Mouse (Mus musculus) T-helper 2 cell (primary cell): ENCODE data around the gene Plekhg1.

Source experiments
- in situ Hi-C: fragments of 300-600 bp; cut with MboI, MseI; formaldehyde crosslinking; loops from one replicate; pipeline ENCODE4 v1.15.1; 2025; ENCODE audit warnings: high pct_unique_total_duplicates

The Plekhg1 gene

DNA sequence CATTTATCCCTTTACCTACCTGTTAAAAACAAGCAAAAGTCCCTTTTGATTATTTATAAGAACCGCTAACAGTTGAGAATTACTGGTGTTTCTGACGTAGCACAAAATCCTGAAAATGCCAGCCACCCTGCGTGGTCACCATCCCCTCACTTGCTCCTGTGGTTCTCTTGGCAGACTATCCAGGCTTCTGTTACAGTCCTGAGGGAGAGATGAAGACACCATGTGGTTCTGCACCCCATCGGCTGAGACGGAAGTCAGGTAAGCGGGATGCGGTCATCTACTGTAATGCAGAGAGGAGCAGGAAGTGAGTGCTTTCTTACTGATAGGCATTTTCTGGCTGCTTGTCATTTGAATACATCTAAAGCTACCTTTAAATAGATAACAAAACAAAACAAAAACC, 207.2 kb downstream of the Plekhg1 start:
- in situ Hi-C loops: no loop called here

DNA sequence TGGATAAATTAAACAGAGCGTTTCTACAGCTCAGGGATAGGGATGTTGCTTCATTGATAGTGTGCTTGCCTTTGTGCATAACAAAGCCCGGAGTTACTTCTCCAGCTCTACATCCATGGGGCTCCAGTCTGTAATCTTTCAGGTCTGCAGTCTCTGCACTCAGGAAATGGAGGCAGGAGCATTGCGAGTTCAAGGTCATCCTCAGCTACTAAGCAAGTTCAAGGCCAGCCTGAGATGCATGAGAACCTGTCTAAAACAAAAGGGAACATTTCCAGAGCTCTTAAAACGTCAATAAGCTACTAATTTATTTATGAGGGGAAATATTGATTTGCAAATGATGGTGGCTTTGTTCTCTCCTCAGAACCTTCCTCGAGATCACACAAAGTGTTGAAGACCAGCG, 209.1 kb downstream of the Plekhg1 start:
- in situ Hi-C loops: no loop called here

DNA sequence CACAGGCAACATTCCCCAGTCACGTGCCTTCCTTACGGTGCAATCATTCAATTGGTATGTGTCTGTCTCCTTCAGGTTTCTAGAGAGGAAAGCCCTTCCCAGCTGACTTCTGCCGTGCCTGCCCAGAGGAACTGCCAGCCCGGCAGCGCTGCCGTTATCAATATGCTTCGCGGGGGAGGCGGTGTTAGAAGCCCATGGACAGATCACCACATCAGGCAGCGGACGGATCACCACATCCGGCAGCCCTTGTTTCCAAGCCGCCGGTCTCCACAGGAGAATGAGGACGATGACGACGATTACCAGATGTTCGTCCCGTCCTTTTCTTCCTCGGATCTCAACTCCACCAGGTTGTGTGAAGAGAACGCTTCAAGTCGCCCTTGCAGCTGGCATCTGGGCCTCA, 216.3 kb downstream of the Plekhg1 start:
- in situ Hi-C loops: no loop called here

DNA sequence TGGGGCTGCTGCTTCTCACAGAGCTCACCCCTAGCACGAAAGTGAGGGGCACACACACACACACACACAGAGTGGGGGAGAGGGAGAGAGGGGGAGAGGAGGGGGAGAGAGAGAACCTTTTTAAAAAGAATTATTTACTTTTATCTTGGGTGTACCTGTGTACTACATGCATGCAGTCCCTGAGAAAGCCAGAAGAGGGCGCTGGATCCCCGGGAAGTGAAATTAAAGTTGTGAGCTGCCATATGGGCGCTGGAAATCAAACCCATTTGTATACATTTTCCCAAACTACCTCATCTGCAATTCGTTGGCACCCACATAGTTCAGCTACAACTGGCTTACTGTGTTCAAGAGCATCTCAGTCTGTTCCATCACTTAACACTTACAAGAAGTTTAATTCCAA, 218.4 kb downstream of the Plekhg1 start:
- in situ Hi-C loops: no loop called here

DNA sequence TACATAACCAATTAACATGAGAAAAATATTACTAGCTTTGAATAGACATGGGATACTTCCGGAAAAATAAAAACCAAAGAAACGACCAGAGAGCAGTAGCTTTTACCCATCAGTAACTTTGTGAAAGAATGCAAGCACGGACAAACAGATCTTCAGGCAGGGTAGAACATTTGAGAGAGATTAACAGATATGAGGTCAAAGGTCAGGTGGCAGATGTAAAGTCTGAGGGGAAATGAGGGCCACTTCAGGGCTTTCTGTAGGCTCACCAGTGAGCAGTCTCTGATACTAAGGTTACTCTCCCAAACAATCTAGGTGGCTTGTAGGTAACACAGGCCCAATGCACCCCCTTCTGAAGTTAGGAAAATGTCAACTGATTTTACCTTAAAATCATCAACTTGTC, 228.9 kb downstream of the Plekhg1 start:
- in situ Hi-C loops: no loop called here

DNA sequence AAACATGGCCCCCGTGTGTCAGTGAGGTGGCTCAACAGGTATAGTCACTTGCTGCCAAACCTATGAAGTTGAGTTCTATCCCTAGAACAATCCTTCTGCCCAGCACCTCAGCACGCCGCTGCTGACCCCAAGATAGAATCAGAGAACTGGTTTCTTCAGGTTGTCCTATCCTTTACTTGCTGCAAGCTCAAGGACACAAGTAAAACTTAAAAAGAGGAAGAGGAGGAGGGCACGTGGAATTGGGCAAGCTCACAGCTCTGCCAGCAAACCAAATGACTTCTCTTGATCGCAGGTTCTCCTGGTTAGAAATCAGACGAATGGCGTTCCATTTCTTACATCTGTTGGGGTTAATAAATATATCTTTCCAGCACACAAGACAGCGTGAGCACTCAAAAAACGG, 232.1 kb downstream of the Plekhg1 start:
- in situ Hi-C loops: loop anchor here (10.0 kb wide), 1 partner anchor 1853 kb away; the partner anchor contains the start of gene Mtrf1l

DNA sequence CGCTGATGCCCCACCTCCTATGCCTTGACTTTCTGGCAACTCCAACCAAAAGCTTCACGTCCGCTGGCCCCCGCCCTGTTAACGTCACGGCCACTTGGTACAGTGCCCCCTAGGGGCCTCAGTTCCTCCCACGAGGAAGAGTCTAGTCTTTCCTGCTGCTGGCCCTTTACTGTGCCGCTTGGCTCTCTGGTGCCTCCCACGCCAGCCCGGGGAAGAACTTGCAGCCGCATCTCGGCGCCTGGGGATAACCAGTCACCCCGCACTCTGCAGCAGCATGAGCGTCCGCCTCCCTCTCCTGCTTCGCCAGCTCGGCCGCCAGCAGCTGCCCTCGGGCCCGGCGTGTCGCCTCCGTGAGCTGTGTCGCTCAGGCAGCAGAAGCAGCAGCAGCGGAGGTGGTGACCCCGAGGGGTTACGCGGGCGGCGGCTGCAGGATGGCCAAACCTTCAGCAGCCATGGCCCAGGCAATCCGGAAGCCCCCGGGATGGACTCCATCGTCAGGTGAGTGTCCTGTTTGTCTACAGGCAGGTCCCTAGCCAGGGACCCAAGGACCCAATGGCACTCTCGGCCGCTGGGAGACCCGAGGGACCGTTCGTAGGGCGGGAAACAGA, 232.9 kb downstream of the Plekhg1 start, which contains the start of gene Mthfd1l:
Mthfd1l (plus strand) TSS at position 138 of the 608 bp plus-strand sequence.
- in situ Hi-C loops: loop anchor here (10.0 kb wide), 1 partner anchor 1852 kb away; the partner anchor contains the start of gene Mtrf1l

DNA sequence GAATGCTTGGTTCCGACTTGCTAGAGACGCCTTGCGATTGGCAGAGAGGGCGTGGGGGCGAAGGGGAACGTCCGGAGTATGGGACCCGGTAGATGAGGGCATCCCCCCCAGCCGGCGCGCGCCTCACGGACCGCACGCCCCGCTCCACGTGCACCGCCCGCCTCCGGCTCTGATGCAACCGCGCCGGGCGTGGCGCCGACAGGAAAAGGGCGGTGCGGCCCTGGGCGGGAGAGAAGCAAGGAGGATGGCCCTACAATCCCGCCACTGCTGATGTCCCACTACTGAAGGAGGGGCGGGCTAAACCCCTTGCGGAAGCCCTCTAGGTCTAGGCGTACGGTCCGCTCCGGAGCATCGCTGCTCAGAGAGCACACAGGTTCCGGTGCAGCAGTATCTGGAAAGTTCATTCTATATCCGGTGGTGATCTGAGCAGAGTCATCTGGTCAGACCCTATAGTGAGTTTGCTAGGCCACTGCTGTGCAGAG, 233.5 kb downstream of the Plekhg1 start:
- in situ Hi-C loops: loop anchor here (10.0 kb wide), 1 partner anchor 1851 kb away; the partner anchor contains the start of gene Mtrf1l

DNA sequence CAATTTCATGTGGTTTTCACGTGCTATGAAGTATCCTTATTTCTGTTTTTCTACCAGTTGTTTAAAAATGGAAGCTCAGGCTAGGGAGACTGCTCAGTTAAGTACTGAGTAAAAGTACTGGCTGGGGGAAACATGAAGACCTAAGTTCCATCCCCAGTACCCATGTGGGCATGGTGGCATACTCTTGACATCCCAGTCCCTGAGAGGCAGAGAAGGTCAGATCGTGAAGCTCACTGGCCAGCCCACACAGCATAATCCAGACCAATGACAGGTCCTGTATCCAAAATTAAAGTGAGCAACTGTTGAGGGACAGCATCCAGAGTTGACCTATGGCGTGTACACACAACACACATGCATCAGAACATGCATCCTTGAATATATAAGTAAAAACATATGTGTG, 234.2 kb downstream of the Plekhg1 start:
- in situ Hi-C loops: loop anchor here (10.0 kb wide), 1 partner anchor 1850 kb away; the partner anchor contains the start of gene Mtrf1l

DNA sequence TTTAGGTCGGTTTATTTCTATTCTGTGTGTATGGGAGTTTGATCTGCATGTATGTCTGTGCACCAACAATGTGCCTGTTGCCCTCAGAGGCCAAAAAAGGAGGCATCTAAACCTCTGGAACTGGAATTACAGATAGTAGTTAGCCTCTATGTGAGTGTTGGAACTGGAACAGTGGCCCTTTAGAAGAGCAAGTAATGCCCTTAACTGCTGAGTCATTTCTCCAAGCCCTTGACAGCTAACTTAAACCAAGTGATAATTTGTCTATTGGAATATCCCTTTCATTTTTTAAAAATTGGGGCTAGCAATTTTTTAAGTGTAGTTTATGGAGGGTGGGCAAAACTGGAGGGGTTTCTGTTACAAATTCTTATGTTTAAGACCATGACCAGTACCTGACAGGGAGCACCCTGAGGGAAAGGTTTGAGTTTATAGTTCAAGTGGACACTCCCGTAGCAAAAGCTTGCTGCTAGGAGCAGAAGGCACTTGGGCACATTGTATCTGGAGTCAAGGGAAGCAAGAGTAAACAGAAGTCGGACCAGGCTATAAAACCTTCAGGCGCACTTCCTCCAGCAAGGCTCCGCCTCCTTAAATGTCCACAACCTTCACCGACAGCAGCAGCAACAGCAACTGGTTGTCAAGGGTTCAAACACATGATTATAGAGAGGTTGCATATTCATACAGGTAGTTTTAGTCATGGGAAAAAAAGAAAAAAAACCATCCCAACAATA, 235.9 kb downstream of the Plekhg1 start:
- in situ Hi-C loops: loop anchor here (10.0 kb wide), 1 partner anchor 1849 kb away; the partner anchor contains the start of gene Mtrf1l

DNA sequence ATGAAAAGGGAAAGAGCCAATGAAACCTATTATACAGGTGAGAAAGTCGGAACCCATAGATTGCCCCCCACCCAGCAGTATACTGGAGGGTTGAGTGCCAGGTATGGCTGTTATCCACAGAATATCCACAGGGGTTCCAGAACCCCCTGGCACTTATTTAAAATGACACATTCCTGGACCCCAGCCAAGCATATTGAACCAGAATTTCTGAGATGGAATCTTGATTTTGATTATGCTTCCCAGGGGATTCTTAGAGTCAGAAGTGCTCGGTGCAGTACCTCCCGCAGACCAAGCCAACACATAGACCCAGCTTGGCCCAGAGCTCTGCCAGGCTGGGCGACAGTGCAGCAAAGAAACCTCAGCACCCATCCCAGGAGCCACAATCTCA, 236.5 kb downstream of the Plekhg1 start:
- in situ Hi-C loops: loop anchor here (10.0 kb wide), 1 partner anchor 1848 kb away; the partner anchor contains the start of gene Mtrf1l

DNA sequence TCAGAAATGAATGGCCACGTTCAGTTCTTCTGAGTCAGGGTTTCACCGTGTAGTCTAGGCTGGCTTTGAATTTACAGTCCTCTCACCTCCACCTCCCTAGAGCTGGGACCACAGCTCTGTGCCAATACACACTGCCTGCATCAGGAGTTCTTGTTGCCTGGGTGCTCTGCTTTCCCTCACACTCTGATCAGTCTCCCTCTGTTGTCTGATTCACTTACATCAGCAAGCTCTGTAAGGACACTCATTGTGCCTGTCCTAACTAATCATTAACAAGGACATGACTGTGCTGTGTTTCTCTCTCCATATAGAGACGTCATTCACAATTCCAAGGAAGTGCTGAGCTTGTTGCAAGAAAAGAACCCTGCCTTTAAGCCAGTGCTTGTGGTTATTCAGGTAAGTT, 238.2 kb downstream of the Plekhg1 start:
- in situ Hi-C loops: loop anchor here (10.0 kb wide), 1 partner anchor 1846 kb away; the partner anchor contains the start of gene Mtrf1l

DNA sequence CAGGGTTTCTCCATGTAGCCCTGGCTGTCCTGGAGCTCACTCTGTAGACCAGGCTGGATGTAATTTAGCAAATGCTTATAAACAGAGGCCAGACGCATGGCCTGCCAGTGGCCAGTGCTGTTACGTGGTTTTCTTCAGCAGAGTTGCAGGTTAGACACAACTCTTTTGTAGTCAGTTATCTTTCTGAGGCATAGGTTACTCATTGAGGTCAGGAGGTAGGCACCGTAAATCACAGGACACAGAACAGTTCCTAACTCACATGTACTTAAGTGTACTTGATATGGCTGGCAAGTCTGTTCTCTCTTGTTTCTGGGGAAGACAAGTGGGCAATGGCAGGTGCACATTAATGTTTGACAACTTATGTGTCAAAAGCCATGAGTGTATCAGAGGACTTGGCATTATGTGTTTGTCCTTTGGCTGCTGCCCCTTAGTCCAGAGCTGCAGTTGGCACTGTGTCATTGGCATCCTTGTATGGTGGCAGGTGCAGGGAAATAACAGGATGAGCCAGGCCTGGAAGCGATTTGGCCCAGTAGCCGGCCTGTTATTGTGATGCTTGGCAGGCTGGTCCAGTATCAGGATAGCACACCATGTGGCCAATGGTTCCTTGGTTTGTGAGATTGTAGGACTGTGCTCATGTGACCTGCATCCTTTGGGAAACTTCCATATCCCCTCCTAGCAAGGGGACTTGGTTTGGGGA, 238.8 kb downstream of the Plekhg1 start:
- in situ Hi-C loops: loop anchor here (10.0 kb wide), 1 partner anchor 1846 kb away; the partner anchor contains the start of gene Mtrf1l

DNA sequence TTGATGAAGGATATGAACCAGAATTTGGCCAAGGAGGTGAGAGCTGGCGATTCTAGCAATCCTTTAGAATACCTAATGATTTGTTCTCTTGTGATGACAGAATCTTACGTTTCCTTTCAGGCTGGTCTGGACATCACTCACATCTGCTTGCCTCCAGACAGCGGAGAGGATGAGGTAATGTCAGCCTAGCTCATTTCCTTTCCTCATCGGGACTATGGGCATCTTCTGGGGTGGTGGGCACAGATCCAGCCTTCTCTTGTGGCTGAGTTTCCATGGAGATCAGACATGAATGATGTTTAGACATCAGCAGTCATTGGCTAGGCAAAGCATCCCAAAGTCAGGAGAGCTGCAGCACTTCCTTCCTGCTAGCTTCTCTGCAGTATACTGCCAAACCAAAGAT, 240.1 kb downstream of the Plekhg1 start:
- in situ Hi-C loops: loop anchor here (5.0 kb wide), 1 partner anchor 47 kb away; no protein-coding TSS in a partner anchor

DNA sequence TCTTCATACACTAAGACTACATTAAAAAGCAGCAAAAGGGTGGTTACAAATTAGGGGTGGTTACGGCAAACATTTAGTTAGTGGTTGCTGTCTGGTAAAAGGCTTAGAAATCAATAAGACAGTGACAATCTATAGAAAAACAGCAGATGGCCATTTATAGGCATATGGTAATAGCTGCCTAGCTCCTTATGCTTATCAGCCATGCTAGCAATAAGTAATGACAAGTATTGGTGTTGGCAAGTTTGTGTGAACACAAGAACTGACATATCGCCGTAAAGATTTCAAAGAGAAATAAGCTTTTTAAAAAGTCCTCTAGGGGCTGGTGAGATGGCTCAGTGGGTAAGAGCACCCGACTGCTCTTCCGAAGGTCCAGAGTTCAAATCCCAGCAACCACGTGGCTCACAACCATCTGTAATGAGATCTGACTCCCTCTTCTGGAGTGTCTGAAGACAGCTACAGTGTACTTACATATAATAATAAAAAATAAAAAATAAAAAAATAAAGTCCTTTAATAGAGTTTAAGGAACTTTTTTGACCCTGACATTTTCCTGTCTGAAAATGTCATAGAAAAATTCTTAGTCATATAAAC, 250.2 kb downstream of the Plekhg1 start:
- in situ Hi-C loops: loop anchor here (5.0 kb wide), 1 partner anchor 357 kb away; no protein-coding TSS in a partner anchor

DNA sequence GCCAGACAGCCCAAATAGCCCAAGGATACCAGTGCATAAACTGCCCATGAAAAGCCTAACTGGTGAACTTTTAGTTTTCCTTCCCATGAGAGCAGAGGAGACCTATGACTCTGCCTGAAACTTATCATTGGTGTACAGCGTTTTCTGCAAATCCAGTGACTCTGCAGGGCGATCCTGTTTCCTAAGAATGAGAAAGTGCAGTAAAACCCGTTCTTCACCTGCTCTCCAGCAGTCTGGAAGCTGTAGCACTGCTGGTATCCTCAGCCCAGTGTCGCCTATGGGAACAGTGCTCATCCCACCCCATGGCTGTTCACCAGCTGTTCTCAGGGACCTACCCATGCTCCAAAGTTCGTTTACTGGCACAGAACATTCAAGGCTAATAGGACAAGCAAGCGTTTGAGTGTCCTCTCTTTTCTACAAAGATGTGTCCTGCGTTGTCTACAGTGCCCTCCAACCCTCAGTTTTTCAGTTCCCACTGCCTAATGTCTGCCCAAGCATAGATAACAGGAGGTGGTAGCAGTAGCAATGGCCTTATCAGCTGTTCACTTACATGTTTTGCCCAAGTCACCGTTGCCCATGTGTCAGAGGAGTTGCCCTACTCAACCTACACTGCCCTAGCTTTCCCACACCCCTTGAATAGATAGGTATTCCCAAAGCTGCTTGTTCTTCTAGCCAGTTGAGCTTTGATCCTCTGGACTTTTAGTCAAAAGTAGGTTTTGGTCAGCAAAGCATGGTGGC, 253.4 kb downstream of the Plekhg1 start:
- in situ Hi-C loops: loop anchor here (5.0 kb wide), 1 partner anchor 354 kb away; no protein-coding TSS in a partner anchor

DNA sequence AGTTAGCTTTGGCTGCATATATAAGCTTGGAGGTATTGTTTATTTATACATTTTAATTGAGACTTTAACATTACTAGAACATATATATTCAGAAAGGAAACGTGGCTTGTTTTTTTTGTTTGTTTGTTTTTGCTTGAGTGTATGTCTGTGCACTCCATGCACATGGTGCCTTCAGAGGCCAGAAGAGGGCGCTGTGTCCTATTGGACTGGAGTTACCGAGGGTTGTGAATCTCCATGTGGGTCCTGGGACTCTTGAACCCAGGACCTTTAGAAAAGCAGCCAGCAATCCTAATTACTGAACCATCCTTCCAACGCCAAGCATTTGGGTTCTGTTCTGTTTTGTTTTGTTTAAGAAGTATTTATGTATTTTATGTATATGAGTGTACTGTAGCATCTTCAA, 255.1 kb downstream of the Plekhg1 start:
- in situ Hi-C loops: no loop called here

DNA sequence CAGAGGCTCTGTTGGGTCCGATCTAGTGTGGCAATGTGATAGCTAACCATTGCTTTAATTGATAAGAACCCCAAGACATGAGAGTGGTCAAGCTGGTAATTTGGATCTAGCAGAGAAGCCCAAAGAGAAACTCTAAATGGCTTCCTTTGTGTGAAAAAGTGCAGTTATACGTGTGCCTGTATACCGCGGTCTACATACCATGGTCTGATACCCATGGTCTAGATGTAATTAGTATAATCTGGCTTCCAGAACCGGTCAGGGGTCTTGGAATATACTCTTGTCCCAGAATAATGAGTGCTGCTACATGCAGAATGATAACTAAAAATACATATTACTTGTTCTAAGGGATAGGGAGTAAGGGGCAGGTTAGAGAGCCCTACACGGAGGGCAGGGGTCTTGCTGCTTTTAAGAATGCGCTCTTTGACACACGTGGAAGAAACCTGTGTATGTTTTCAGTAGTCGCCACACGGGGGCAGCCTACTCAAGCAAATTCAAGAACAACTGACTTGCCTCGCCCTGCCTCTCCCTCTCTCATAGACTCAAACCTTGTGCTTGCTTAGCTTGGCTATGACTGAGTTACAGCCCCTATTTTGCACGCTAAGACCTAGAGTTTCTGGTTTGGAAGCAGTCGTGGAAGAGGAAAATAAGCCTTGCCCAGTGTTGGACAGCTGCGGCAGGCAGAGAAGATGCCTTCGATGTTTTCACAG, 256.2 kb downstream of the Plekhg1 start:
- in situ Hi-C loops: no loop called here

DNA sequence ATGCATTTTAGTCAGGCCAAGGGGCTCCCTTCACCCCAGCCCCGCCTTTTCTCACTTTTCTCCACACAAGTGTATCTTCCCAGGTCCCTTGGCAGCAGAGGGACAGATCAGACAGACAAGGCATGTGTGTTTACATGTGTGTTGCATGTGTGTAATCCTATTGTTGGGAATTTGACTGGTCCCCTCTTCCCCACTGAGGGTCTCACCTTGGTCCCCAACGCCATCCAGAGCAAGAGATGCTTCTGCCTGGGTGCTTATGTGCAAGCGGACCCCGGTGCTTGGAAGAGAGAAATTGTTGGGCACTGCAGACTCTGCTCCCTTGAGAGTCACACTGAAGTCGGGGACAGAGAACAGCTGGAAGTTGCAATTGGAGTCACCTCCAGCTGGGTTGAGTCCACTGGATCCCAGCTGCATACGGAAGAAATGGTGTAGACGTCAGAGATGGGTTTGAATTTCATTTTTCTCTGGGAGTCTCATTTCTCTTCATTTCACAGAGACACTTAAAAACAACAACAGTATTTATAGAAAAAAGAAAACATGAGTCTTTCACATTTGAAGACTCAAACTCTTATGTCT, 257.8 kb downstream of the Plekhg1 start:
- in situ Hi-C loops: no loop called here

DNA sequence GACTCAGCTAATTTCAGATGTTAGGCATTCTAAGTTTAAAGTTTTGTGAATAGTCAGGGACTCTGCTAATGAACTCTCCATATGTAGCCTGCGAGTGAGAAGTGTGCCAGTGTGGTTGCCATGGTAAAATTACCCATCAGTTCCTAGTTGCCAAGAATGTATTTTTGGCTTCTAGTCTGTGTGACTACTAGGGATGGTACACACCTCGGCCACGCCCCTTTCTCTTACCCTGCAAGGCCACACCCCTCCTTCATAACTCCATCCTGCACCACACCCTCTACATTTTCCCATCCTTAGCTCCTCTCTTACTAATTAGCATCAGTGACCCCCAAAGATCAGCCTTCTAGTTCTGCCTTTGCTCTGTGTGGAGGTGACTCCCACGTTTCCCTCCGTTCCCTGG, 262.5 kb downstream of the Plekhg1 start:
- in situ Hi-C loops: no loop called here
